Mouse (Mus musculus) brain, embryonic 14.5 days (tissue): ENCODE results near the gene Avpr1a. TPM values are rescaled to one million over a fixed set of nuclear protein-coding genes. Genes with fewer than 3 reads are reported as not detected.
A peak's percentile ranks its signal among the peaks of the same experiment; 100 is the strongest.

ENCODE experiments used
- DNase-seq: peaks from one replicate; pipeline ENCODE4 v3.0.0-alpha.2; 2011; ENCODE audit warnings: low read depth
- CTCF ChIP-seq: fragments of 200-500 bp; IDR thresholded peaks from 2 replicates; pipeline ENCODE4 v1.5.1; 2012; ENCODE audit warnings: inconsistent platforms, mild to moderate bottlenecking, moderate library complexity, borderline replicate concordance; ENCODE audit not compliant: insufficient read depth, insufficient read length; ENCODE audit errors: extremely low read depth
- POLR2A ChIP-seq: fragments of 200-500 bp; IDR thresholded peaks from 2 replicates; pipeline ENCODE4 v1.6.1; 2012; ENCODE audit warnings: mild to moderate bottlenecking, inconsistent platforms, borderline replicate concordance; ENCODE audit not compliant: poor library complexity, insufficient read depth, insufficient read length, severe bottlenecking; ENCODE audit errors: extremely low read depth
- polyA plus RNA-seq: library from polyadenylated mRNA; depleted of rRNA; stranded (reverse); fragments of >200 nt; gene quantifications from 2 replicates; pipeline ENCODE4 v1.2.3, GENCODE M21; 2012; rRNA removed

The Avpr1a gene
- 1.0 and 1.4 TPM in 2 replicates for polyA plus RNA-seq

GRCm38 (mm10) chr10:122447861-122448716 lies at the start of gene Avpr1a:
Avpr1a (plus strand) TSS chr10:122448499.
- TF ChIP-seq CTCF = no peak
- TF ChIP-seq POLR2A = no peak
- peak; percentile 35 for DNase-seq

- no peak for TF ChIP-seq CTCF
- no peak for DNase-seq
Observed at GRCm38 (mm10) chr10:122402270-122402669, 46.0 kb upstream of the Avpr1a start.

- TF ChIP-seq CTCF (no peak), POLR2A (no peak)
- peak; percentile 27 for DNase-seq
Observed at GRCm38 (mm10) chr10:122406333-122406732, 42.0 kb upstream of the Avpr1a start.

- no peak for TF ChIP-seq CTCF
- TF ChIP-seq POLR2A = no peak
- DNase-seq = peak; percentile 14
Observed at GRCm38 (mm10) chr10:122408697-122409409, 39.4 kb upstream of the Avpr1a start.

GRCm38 (mm10) chr10:122410791-122411190 lies 37.5 kb upstream of the Avpr1a start:
- TF ChIP-seq CTCF = no peak
- no peak for TF ChIP-seq POLR2A
- peak; percentile 4 for DNase-seq

- TF ChIP-seq CTCF = no peak
- TF ChIP-seq POLR2A = no peak
Observed at GRCm38 (mm10) chr10:122432690-122433089, 15.6 kb upstream of the Avpr1a start.

GRCm38 (mm10) chr10:122447275-122447674 lies 1.0 kb upstream of the Avpr1a start:
- peak; percentile 91 for DNase-seq
- TF ChIP-seq POLR2A (no peak), CTCF (peak; percentile 82)

More at GRCm38 (mm10) chr10:122432690-122433089, 15.6 kb upstream of the Avpr1a start:
- DNase-seq = no peak

- TF ChIP-seq CTCF (peak; percentile 14; the same call in 1 of the 2 replicates), POLR2A (no peak)
- DNase-seq = peak; percentile 70
Observed at GRCm38 (mm10) chr10:122448717-122449611, 665 bp downstream of the Avpr1a start.

GRCm38 (mm10) chr10:122449856-122450255 lies 1.6 kb downstream of the Avpr1a start:
- TF ChIP-seq POLR2A = no peak
- TF ChIP-seq CTCF = no peak
- DNase-seq = no peak

- TF ChIP-seq POLR2A = no peak
- no peak for TF ChIP-seq CTCF
- no peak for DNase-seq
Observed at GRCm38 (mm10) chr10:122453466-122453865, 5.2 kb downstream of the Avpr1a start.

- TF ChIP-seq POLR2A (no peak), CTCF (no peak)
- DNase-seq = no peak
Observed at GRCm38 (mm10) chr10:122455793-122456192, 7.5 kb downstream of the Avpr1a start.
